Mouse (Mus musculus): ENCODE measurements around the gene Dennd1c. TPM values are rescaled to one million over a fixed set of nuclear protein-coding genes. Genes with fewer than 3 reads are reported as not detected.

Gene Dennd1c
- polyA plus RNA-seq, 1 experiment from 2014 or later: 6.4 TPM

GRCm38 (mm10) chr17:57102276-57102675 is 24.0 kb upstream of the Dennd1c start:
- WGBS: 84% methylated on average over 2 of the region's 2 CpGs
- peaks cover 17% of the 10 kb centered on the region for H3K4me1 ChIP-seq (replicated peaks; ENCODE audit: control insufficient read depth, insufficient read depth, low read length)
- H3K27ac ChIP-seq (ENCODE audit: low read depth): no peak overlapping the region
- H3K9ac ChIP-seq (ENCODE audit: low read length): no peak overlapping the region
- H3K9me3 ChIP-seq (ENCODE audit: control insufficient read depth, low read length): no peaks in the 10 kb centered on the region
- DNase-seq (ENCODE audit: low spot score) (no peak), ATAC-seq (replicated peaks; ENCODE audit: low FRiP score, low TSS enrichment, low read depth) (no peak)
- H3K4me3 ChIP-seq (ENCODE audit: low read depth, low read length): no peak overlapping the region
- no peak overlapping the region for H3K4me2 ChIP-seq (ENCODE audit: low read length)
- H3K36me3 ChIP-seq (ENCODE audit: control insufficient read depth, insufficient read depth, low read length): no peaks in the 10 kb centered on the region
- H3K27me3 ChIP-seq (replicated peaks; ENCODE audit: control insufficient read depth, insufficient read depth, low read length): no peaks in the 10 kb centered on the region

- ATAC-seq (replicated peaks; ENCODE audit: low FRiP score, low TSS enrichment, low read depth): no peak
- Histone ChIP-seq H3K4me1 (replicated peaks; ENCODE audit: control insufficient read depth, insufficient read depth, low read length) (peaks cover 6% of the 10 kb centered on the region), H3K9ac (ENCODE audit: low read length) (no peak overlapping the region), H3K27me3 (replicated peaks; ENCODE audit: control insufficient read depth, insufficient read depth, low read length) (no peaks in the 10 kb centered on the region), H3K27ac (ENCODE audit: low read depth) (no peak overlapping the region), H3K4me3 (ENCODE audit: low read depth, low read length) (no peak overlapping the region), H3K9me3 (ENCODE audit: control insufficient read depth, low read length) (no peaks in the 10 kb centered on the region), H3K4me2 (ENCODE audit: low read length) (no peak overlapping the region), H3K36me3 (ENCODE audit: control insufficient read depth, insufficient read depth, low read length) (no peaks in the 10 kb centered on the region)
- no peak for DNase-seq (ENCODE audit: low spot score)
- 13% methylated on average over 10 of the region's 10 CpGs for WGBS
Observed at GRCm38 (mm10) chr17:57099629-57100325, 21.5 kb upstream of the Dennd1c start.

- DNase-seq (ENCODE audit: low spot score): no peak
- WGBS: 79% methylated on average over 5 of the region's 5 CpGs
- no peaks in the 10 kb centered on the region for H3K9me3 ChIP-seq (ENCODE audit: control insufficient read depth, low read length)
Observed at GRCm38 (mm10) chr17:57098321-57098720, 20.0 kb upstream of the Dennd1c start.

GRCm38 (mm10) chr17:57096623-57096920 is 18.3 kb upstream of the Dennd1c start:
- Histone ChIP-seq H3K36me3 (ENCODE audit: control insufficient read depth, insufficient read depth, low read length) (no peaks in the 10 kb centered on the region), H3K4me1 (replicated peaks; ENCODE audit: control insufficient read depth, insufficient read depth, low read length) (no peaks in the 10 kb centered on the region; the same call in 1 of the 2 replicates), H3K27ac (ENCODE audit: low read depth) (no peak overlapping the region), H3K4me2 (ENCODE audit: low read length) (peak overlapping the region; percentile 46), H3K9me3 (ENCODE audit: control insufficient read depth, low read length) (no peaks in the 10 kb centered on the region), H3K9ac (ENCODE audit: low read length) (no peak overlapping the region), H3K27me3 (replicated peaks; ENCODE audit: control insufficient read depth, insufficient read depth, low read length) (no peaks in the 10 kb centered on the region), H3K4me3 (ENCODE audit: low read depth, low read length) (peak overlapping the region; percentile 15; the same call in 1 of the 2 replicates)
- peak; percentile 94 for DNase-seq (ENCODE audit: low spot score)
- peak; percentile 88 for ATAC-seq (replicated peaks; ENCODE audit: low FRiP score, low TSS enrichment, low read depth)
- 1% methylated on average over 11 of the region's 11 CpGs for WGBS

More at GRCm38 (mm10) chr17:57098321-57098720, 20.0 kb upstream of the Dennd1c start:
- Histone ChIP-seq H3K4me2 (ENCODE audit: low read length) (no peak overlapping the region), H3K36me3 (ENCODE audit: control insufficient read depth, insufficient read depth, low read length) (no peaks in the 10 kb centered on the region), H3K9ac (ENCODE audit: low read length) (no peak overlapping the region), H3K27ac (ENCODE audit: low read depth) (no peak overlapping the region), H3K4me1 (replicated peaks; ENCODE audit: control insufficient read depth, insufficient read depth, low read length) (no peaks in the 10 kb centered on the region; the same call in 1 of the 2 replicates), H3K4me3 (ENCODE audit: low read depth, low read length) (no peak overlapping the region), H3K27me3 (replicated peaks; ENCODE audit: control insufficient read depth, insufficient read depth, low read length) (no peaks in the 10 kb centered on the region)
- no peak for ATAC-seq (replicated peaks; ENCODE audit: low FRiP score, low TSS enrichment, low read depth)

- Histone ChIP-seq H3K9me3 (ENCODE audit: control insufficient read depth, low read length) (no peaks in the 10 kb centered on the region), H3K4me3 (ENCODE audit: low read depth, low read length) (peak overlapping the region; percentile 15; the same call in 1 of the 2 replicates), H3K4me1 (replicated peaks; ENCODE audit: control insufficient read depth, insufficient read depth, low read length) (no peaks in the 10 kb centered on the region; the same call in 1 of the 2 replicates), H3K4me2 (ENCODE audit: low read length) (peak overlapping the region; percentile 46), H3K27ac (ENCODE audit: low read depth) (no peak overlapping the region), H3K27me3 (replicated peaks; ENCODE audit: control insufficient read depth, insufficient read depth, low read length) (no peaks in the 10 kb centered on the region), H3K9ac (ENCODE audit: low read length) (no peak overlapping the region), H3K36me3 (ENCODE audit: control insufficient read depth, insufficient read depth, low read length) (no peaks in the 10 kb centered on the region)
- ATAC-seq (replicated peaks; ENCODE audit: low FRiP score, low TSS enrichment, low read depth) (peak; percentile 88), DNase-seq (ENCODE audit: low spot score) (no peak)
- under 1% methylated on average over 18 of the region's 19 CpGs for WGBS
Observed at GRCm38 (mm10) chr17:57095855-57096622, 17.7 kb upstream of the Dennd1c start.

GRCm38 (mm10) chr17:57094222-57094621 is 15.9 kb upstream of the Dennd1c start:
- H3K9me3 ChIP-seq (ENCODE audit: control insufficient read depth, low read length): no peaks in the 10 kb centered on the region
- H3K4me2 ChIP-seq (ENCODE audit: low read length): no peak overlapping the region
- no peaks in the 10 kb centered on the region for H3K27me3 ChIP-seq (replicated peaks; ENCODE audit: control insufficient read depth, insufficient read depth, low read length)
- DNase-seq (ENCODE audit: low spot score): no peak
- no peaks in the 10 kb centered on the region; the same call in 1 of the 2 replicates for H3K4me1 ChIP-seq (replicated peaks; ENCODE audit: control insufficient read depth, insufficient read depth, low read length)
- no peak for ATAC-seq (replicated peaks; ENCODE audit: low FRiP score, low TSS enrichment, low read depth)
- no peak overlapping the region for H3K9ac ChIP-seq (ENCODE audit: low read length)
- no peak overlapping the region for H3K4me3 ChIP-seq (ENCODE audit: low read depth, low read length)
- WGBS: 97% methylated on average over 3 of the region's 3 CpGs
- no peaks in the 10 kb centered on the region for H3K36me3 ChIP-seq (ENCODE audit: control insufficient read depth, insufficient read depth, low read length)
- H3K27ac ChIP-seq (ENCODE audit: low read depth): no peak overlapping the region

GRCm38 (mm10) chr17:57087049-57087832 is 8.9 kb upstream of the Dennd1c start, which contains the start of gene Tubb4a:
Tubb4a (minus strand) TSS chr17:57087782.
- peak; percentile 82 for ATAC-seq (replicated peaks; ENCODE audit: low FRiP score, low TSS enrichment, low read depth)
- H3K4me1 ChIP-seq (replicated peaks; ENCODE audit: control insufficient read depth, insufficient read depth, low read length): no peaks in the 10 kb centered on the region; the same call in 1 of the 2 replicates
- peak within 1 kb of the TSS; percentile 63 for H3K4me2 ChIP-seq (ENCODE audit: low read length)
- H3K36me3 ChIP-seq (ENCODE audit: control insufficient read depth, insufficient read depth, low read length): no peaks in the 10 kb centered on the region
- no peaks in the 10 kb centered on the region for H3K9me3 ChIP-seq (ENCODE audit: control insufficient read depth, low read length)
- H3K9ac ChIP-seq (ENCODE audit: low read length): peak within 1 kb of the TSS; percentile 38
- peak within 1 kb of the TSS; percentile 42 for H3K4me3 ChIP-seq (ENCODE audit: low read depth, low read length)
- H3K27me3 ChIP-seq (replicated peaks; ENCODE audit: control insufficient read depth, insufficient read depth, low read length): no peaks in the 10 kb centered on the region
- under 1% methylated on average over 31 of the region's 31 CpGs for WGBS
- DNase-seq (ENCODE audit: low spot score): peak; percentile 66
- H3K27ac ChIP-seq (ENCODE audit: low read depth): no peak within 1 kb of the TSS

- Histone ChIP-seq H3K27ac (ENCODE audit: low read depth) (no peak overlapping the region), H3K27me3 (replicated peaks; ENCODE audit: control insufficient read depth, insufficient read depth, low read length) (no peaks in the 10 kb centered on the region), H3K4me3 (ENCODE audit: low read depth, low read length) (no peak overlapping the region), H3K9ac (ENCODE audit: low read length) (no peak overlapping the region), H3K4me1 (replicated peaks; ENCODE audit: control insufficient read depth, insufficient read depth, low read length) (no peaks in the 10 kb centered on the region; the same call in 1 of the 2 replicates), H3K4me2 (ENCODE audit: low read length) (peak overlapping the region; percentile 63), H3K36me3 (ENCODE audit: control insufficient read depth, insufficient read depth, low read length) (0 out of 2 replicates have a peak, but pooled peaks cover 4% of the 10 kb centered on the region), H3K9me3 (ENCODE audit: control insufficient read depth, low read length) (no peaks in the 10 kb centered on the region)
- ATAC-seq (replicated peaks; ENCODE audit: low FRiP score, low TSS enrichment, low read depth) (no peak), DNase-seq (ENCODE audit: low spot score) (no peak)
- 81% methylated on average over 11 of the region's 11 CpGs for WGBS
Observed at GRCm38 (mm10) chr17:57085970-57086757, 7.8 kb upstream of the Dennd1c start.

Data from intestine, embryonic 14.5 days (tissue).